Mouse (Mus musculus) forebrain, embryonic 11.5 days (tissue): ENCODE measurements around the gene Msx1. TPM values are rescaled to one million over a fixed set of nuclear protein-coding genes. Genes with fewer than 3 reads are reported as not detected.

ENCODE experiments used
- ATAC-seq: fragments of 200-750 bp; cut with Nextera tagmentation; replicated peaks from 2 replicates; pipeline ENCODE4 v1.8.0; 2017; ENCODE audit warnings: moderate TSS enrichment; ENCODE audit not compliant: low FRiP score
- DNase-seq: peaks from one replicate; pipeline ENCODE4 v3.0.0-alpha.2; 2017; ENCODE audit warnings: low spot score
- H3K27ac ChIP-seq: fragments of 300-500 bp; sonication (generic); 2 replicates; pipeline ENCODE4 v1.5.1; 2014; ENCODE audit warnings: low read depth, low read length
- H3K27me3 ChIP-seq: fragments of 300-500 bp; sonication (generic); 2 replicates; pipeline ENCODE4 v1.6.1; 2014; ENCODE audit warnings: mild to moderate bottlenecking, low read length, mixed read lengths; ENCODE audit not compliant: control insufficient read depth, insufficient read depth
- H3K36me3 ChIP-seq: fragments of 300-500 bp; sonication (generic); 2 replicates; pipeline ENCODE4 v1.6.1; 2014; ENCODE audit warnings: mild to moderate bottlenecking, low read length, moderate library complexity, mixed read lengths; ENCODE audit not compliant: control insufficient read depth, insufficient read depth
- H3K4me1 ChIP-seq: fragments of 300-500 bp; sonication (generic); replicated peaks from 2 replicates; pipeline ENCODE4 v1.6.1; 2014; ENCODE audit warnings: low read length, mixed read lengths; ENCODE audit not compliant: control insufficient read depth, insufficient read depth
- H3K4me2 ChIP-seq: fragments of 300-500 bp; sonication (generic); 2 replicates; pipeline ENCODE4 v1.6.1; 2014; ENCODE audit warnings: low read depth, mild to moderate bottlenecking, low read length, moderate library complexity, mixed read lengths; ENCODE audit not compliant: severe bottlenecking
- H3K4me3 ChIP-seq: fragments of 300-500 bp; sonication (generic); 2 replicates; pipeline ENCODE4 v1.5.1; 2014; ENCODE audit warnings: low read depth, low read length
- H3K9ac ChIP-seq: fragments of 300-500 bp; sonication (generic); 2 replicates; pipeline ENCODE4 v1.6.1; 2014; ENCODE audit warnings: low read length
- H3K9me3 ChIP-seq: fragments of 300-500 bp; sonication (generic); 2 replicates; pipeline ENCODE4 v1.6.1; 2016; ENCODE audit warnings: low read length, mixed read lengths; ENCODE audit not compliant: control insufficient read depth
- WGBS: fragments of 180-500 bp; shearing (Covaris S2); extraction: QIAGEN DNeasy Blood & Tissue Kit; methylation state at CpG from one replicate; pipeline ENCODE4 v1.1.7; 2014; 5-methylcytosine and 5-hydroxymethylcytosine counted together
- polyA plus RNA-seq: library from polyadenylated mRNA; unstranded; fragments of >200 nt; fragmentation: Nextera tagmentation; extraction: Ambion mirVana; gene quantifications from 2 replicates; pipeline ENCODE4 v1.2.1, GENCODE M21; 2014

Gene Msx1
- polyA plus RNA-seq, 1 experiment from 2014 or later, result 175 TPM

GRCm38 (mm10) chr5:37829296-37829670 lies 4.9 kb upstream of the Msx1 start:
- no peak overlapping the region for H3K4me2 ChIP-seq
- no peaks in the 10 kb centered on the region for H3K36me3 ChIP-seq
- no peak overlapping the region for H3K9ac ChIP-seq
- WGBS, result under 1% methylated on average over 10 of the region's 10 CpGs
- DNase-seq, result no peak
- H3K27ac ChIP-seq, result no peak overlapping the region
- peaks cover 29% of the 10 kb centered on the region for H3K4me1 ChIP-seq
- peaks cover 95% of the 10 kb centered on the region for H3K27me3 ChIP-seq
- no peak for ATAC-seq
- no peak overlapping the region for H3K4me3 ChIP-seq
- peaks cover 3% of the 10 kb centered on the region; the same call in 1 of the 2 replicates for H3K9me3 ChIP-seq

GRCm38 (mm10) chr5:37828591-37829295 lies 4.4 kb upstream of the Msx1 start:
- Histone ChIP-seq H3K4me1 (peaks cover 34% of the 10 kb centered on the region), H3K36me3 (no peaks in the 10 kb centered on the region), H3K9ac (no peak overlapping the region), H3K4me2 (peak overlapping the region; percentile 27), H3K9me3 (peaks cover 3% of the 10 kb centered on the region; the same call in 1 of the 2 replicates), H3K27ac (no peak overlapping the region), H3K27me3 (peaks cover 95% of the 10 kb centered on the region), H3K4me3 (no peak overlapping the region)
- DNase-seq (peak; percentile 69), ATAC-seq (no peak)
- WGBS, result under 1% methylated on average over 35 of the region's 35 CpGs

GRCm38 (mm10) chr5:37828001-37828400 lies 3.6 kb upstream of the Msx1 start:
- no peak overlapping the region for H3K4me3 ChIP-seq
- no peaks in the 10 kb centered on the region for H3K36me3 ChIP-seq
- ATAC-seq (no peak), DNase-seq (no peak)
- H3K27ac ChIP-seq, result no peak overlapping the region
- H3K4me1 ChIP-seq, result peaks cover 37% of the 10 kb centered on the region
- WGBS, result under 1% methylated on average over 14 of the region's 14 CpGs
- peaks cover 94% of the 10 kb centered on the region for H3K27me3 ChIP-seq
- no peak overlapping the region for H3K4me2 ChIP-seq
- H3K9me3 ChIP-seq, result peaks cover 3% of the 10 kb centered on the region; the same call in 1 of the 2 replicates
- no peak overlapping the region for H3K9ac ChIP-seq

DNA sequence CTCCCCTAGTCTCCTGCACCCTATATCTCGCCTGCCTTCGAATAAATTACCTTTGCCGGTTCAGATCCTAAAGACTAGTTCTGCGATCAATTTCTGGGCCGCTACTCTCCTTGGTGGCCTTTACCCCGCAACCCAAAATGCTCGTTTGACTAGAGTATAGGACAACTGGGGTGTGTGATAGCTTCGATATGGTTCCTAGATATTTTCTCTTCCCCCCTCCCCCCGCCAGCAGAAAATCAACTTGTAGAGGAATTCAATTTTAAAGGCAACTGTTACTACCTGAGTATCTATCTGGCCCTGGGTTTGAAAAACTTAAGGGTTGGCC lies 3.2 kb upstream of the Msx1 start:
- ATAC-seq, result no peak
- peaks cover 3% of the 10 kb centered on the region; the same call in 1 of the 2 replicates for H3K9me3 ChIP-seq
- peaks cover 37% of the 10 kb centered on the region for H3K4me1 ChIP-seq
- peak overlapping the region; percentile 14; the same call in 1 of the 2 replicates for H3K4me3 ChIP-seq
- peak overlapping the region; percentile 43 for H3K4me2 ChIP-seq
- 2% methylated on average over 9 of the region's 9 CpGs for WGBS
- no peak overlapping the region for H3K9ac ChIP-seq
- no peaks in the 10 kb centered on the region for H3K36me3 ChIP-seq
- peaks cover 90% of the 10 kb centered on the region for H3K27me3 ChIP-seq
- no peak overlapping the region for H3K27ac ChIP-seq
- DNase-seq, result no peak

GRCm38 (mm10) chr5:37826706-37827625 lies 2.6 kb upstream of the Msx1 start:
- H3K36me3 ChIP-seq, result no peaks in the 10 kb centered on the region
- ATAC-seq, result 0 out of 2 replicates have a peak, but pooled peaks have one; percentile 6
- H3K4me1 ChIP-seq, result peaks cover 37% of the 10 kb centered on the region
- H3K9me3 ChIP-seq, result peaks cover 3% of the 10 kb centered on the region; the same call in 1 of the 2 replicates
- peak overlapping the region; percentile 43 for H3K4me2 ChIP-seq
- no peak overlapping the region for H3K9ac ChIP-seq
- DNase-seq, result peak; percentile 81
- peak overlapping the region; percentile 14 for H3K4me3 ChIP-seq
- H3K27ac ChIP-seq, result no peak overlapping the region
- WGBS, result under 1% methylated on average over 59 of the region's 59 CpGs
- H3K27me3 ChIP-seq, result peaks cover 88% of the 10 kb centered on the region

GRCm38 (mm10) chr5:37825611-37826445 lies 1.4 kb upstream of the Msx1 start:
- WGBS, result under 1% methylated on average over 37 of the region's 37 CpGs
- H3K36me3 ChIP-seq, result no peaks in the 10 kb centered on the region
- ATAC-seq (0 out of 2 replicates have a peak, but pooled peaks have one; percentile 20), DNase-seq (peak; percentile 72)
- H3K9ac ChIP-seq, result 0 out of 2 replicates have a peak overlapping the region, but pooled peaks have one; percentile 6
- peak overlapping the region; percentile 43 for H3K4me2 ChIP-seq
- peak overlapping the region; percentile 14; the same call in 1 of the 2 replicates for H3K4me3 ChIP-seq
- no peak overlapping the region for H3K27ac ChIP-seq
- H3K4me1 ChIP-seq, result peaks cover 37% of the 10 kb centered on the region
- H3K9me3 ChIP-seq, result peaks cover 3% of the 10 kb centered on the region; the same call in 1 of the 2 replicates
- H3K27me3 ChIP-seq, result peaks cover 86% of the 10 kb centered on the region

GRCm38 (mm10) chr5:37825111-37825600 lies 773 bp upstream of the Msx1 start:
- no peak overlapping the region for H3K9ac ChIP-seq
- DNase-seq (no peak), ATAC-seq (no peak)
- WGBS, result 4% methylated on average over 7 of the region's 7 CpGs
- no peaks in the 10 kb centered on the region for H3K36me3 ChIP-seq
- H3K4me2 ChIP-seq, result no peak overlapping the region
- no peak overlapping the region for H3K27ac ChIP-seq
- H3K27me3 ChIP-seq, result peaks cover 86% of the 10 kb centered on the region
- H3K9me3 ChIP-seq, result peaks cover 3% of the 10 kb centered on the region; the same call in 1 of the 2 replicates
- peaks cover 37% of the 10 kb centered on the region for H3K4me1 ChIP-seq
- no peak overlapping the region for H3K4me3 ChIP-seq
